Mouse (Mus musculus): ENCODE measurements around the gene Dr1. TPM values are rescaled to one million over a fixed set of nuclear protein-coding genes. Genes with fewer than 3 reads are reported as not detected.
"Not testable (repeated sequence)": the region's sequence is repeated elsewhere in the genome, so short reads cannot be mapped to it uniquely, and the experiment has no call there.

Gene Dr1
- 10 to 100 TPM; 23.8 to 24.2 TPM for total RNA-seq (2021)

DNA sequence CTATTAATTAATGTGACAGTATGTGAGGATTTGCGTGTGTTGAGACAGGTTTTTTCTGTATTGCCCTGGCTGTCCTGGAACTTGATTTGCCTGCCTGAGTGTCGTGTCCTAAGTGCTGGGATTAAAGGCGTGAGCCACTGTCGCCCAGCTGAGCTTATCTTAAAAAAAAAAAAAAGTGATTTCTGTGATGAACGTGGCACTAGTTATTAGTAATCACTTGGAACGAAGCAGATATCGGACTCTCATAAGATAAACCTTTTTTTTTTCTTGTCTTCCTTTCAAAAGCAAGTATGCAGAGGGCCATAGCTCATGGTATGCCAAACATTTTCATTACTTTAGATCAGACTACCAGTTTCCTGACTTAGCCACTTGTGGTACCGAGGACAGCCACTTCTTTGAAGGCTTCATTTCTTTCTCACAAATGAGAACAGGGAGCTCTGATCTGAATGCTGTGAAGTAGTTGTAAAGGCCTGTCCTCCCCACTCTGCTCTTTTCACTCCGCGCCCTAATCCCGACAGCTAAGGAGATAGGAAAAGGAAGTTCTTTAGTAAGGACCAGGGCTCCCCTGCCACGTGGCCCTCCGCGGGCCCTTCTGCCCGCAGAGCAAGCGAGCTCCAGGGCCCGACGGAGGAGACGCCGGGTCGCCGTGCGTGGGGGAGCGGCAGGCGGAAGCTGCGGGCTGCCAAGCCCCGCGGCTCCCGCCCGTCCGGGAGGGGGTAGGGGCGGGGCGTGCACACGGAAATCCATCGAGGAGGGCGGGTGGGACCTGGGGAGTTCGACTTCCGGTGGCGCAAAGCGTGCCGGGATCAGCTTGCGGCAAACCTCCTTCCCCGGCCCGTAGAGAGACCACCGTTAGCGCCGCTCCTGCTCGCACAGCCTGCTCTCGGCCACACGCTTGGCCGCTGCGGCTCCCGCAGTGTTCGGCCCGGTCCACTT, at the start of gene Dr1:
Dr1 (plus strand) TSS at position 771 of the 936 bp plus-strand sequence.
- intact Hi-C loops (cut with DNase I), result loop anchor here (1.0 kb wide), 1 partner anchor 44 kb away; the partner anchor contains the start of gene Pigg

GRCm38 (mm10) chr5:108224077-108224476, 44.6 kb upstream of the Dr1 start:
- no peak for DNase-seq
- intact Hi-C loops (cut with DNase I), result no loop called here

More for the DNA sequence above, at the start of gene Dr1:
- peak; percentile 89 to 90 for DNase-seq

DNA sequence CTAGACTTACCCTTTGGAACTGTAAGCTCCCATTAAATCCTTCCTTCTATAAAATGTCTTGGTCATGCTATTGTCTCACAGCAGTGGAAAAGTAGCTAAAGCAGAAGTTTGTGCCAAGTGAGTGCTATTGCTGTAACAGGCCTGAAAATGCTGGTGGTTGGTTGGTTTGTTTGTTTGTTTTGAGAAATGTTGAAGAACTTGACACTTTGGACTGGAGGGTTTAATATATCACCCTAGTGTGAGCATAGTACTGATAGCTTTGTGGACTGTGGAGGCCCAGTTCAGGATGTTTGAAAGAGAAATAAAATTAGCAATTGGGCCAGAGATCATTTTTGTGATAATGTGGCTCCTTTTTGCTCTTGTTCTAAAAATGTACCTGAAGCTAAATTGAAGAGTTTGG, 42.5 kb upstream of the Dr1 start:
- intact Hi-C loops (cut with DNase I), result no loop called here
- DNase-seq, result no peak

GRCm38 (mm10) chr5:108246314-108246765, 22.4 kb upstream of the Dr1 start:
- no peak for DNase-seq
- intact Hi-C loops (cut with DNase I), result no loop called here

DNA sequence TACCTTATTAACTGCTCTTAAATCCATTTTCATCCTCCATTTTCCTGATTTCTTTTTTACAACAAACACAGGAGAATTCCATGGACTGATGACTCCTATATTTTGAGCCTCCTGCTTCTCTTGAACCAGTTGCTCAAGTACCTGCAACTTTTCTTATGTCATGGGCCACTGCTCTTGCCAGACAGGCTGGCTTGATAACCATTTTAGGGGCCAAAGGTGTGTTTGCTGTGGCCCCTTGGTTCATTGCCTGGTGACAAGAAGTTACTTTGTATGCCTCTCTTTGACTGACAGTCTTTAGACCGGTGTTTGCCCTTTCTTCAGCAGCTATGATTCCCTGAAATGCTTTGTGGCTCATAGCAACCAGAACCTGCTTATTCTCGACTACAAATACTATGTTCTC, 18.7 kb upstream of the Dr1 start:
- DNase-seq, result no peak
- intact Hi-C loops (cut with DNase I), result no loop called here

- no peak for DNase-seq
- intact Hi-C loops (cut with DNase I), result no loop called here
These were observed 13.4 kb upstream of the Dr1 start for GRCm38 (mm10) chr5:108255259-108255658.

DNA sequence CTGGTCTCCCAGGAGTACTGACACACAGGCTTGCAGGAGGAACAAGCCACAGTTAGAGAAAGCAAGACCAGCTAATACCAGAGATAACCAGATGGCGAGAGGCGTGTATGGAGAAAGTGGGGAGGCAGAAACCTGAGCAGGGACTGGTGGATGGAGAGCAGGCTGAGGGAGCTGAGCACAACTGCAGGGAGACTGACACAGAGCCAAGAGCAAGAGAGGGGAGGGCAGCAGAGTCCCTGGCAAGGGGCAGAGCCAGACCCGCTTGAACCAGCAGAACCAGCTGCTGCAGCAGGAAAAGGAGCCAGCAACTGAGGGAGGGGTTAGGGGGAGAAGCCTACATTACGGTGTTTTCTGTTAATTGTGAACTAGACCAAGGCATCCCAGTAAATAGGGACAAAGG, 6.0 kb upstream of the Dr1 start:
- peak in 1 of 2 experiments; percentile 20 for DNase-seq
- intact Hi-C loops (cut with DNase I), result no loop called here

DNA sequence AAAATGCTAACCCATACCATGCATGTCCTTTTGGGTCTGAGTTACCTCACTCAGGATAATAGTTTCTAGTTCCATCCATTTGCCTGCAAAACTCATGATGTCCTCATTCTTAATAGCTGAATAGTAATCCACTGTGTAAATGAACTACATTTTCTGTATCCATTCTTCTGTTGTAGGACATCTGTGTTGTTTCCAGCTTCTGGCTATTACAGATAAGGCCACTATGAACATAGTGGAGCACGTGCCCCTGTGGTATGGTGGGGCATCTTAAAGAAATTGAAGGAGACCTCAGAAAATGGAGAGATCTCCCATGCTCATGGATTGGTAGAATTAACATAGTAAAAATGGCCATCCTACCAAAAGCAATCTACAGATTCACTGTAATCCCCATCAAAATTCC, 4.9 kb upstream of the Dr1 start:
- intact Hi-C loops (cut with DNase I); DNase-seq: not testable (repeated sequence)

DNA sequence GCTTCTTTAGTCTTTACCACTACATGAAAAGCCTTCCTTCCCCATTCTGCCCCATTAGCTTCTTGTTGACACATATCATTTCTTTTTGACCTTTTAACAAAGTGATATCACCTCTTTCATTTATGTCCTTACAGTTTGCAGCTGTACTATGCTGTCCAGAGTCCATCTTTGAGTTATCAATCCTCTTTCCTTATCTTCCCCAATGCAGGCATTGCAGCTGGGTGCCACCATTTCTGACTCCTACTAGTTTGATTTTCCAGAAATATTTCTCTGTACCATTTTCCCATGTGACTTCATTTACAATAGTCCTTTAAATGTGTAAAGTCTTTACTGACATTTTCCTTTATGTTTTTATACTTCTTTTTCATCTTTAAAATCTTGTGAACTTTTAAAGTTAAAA, 1.7 kb upstream of the Dr1 start:
- no peak for DNase-seq
- intact Hi-C loops (cut with DNase I), result no loop called here

DNA sequence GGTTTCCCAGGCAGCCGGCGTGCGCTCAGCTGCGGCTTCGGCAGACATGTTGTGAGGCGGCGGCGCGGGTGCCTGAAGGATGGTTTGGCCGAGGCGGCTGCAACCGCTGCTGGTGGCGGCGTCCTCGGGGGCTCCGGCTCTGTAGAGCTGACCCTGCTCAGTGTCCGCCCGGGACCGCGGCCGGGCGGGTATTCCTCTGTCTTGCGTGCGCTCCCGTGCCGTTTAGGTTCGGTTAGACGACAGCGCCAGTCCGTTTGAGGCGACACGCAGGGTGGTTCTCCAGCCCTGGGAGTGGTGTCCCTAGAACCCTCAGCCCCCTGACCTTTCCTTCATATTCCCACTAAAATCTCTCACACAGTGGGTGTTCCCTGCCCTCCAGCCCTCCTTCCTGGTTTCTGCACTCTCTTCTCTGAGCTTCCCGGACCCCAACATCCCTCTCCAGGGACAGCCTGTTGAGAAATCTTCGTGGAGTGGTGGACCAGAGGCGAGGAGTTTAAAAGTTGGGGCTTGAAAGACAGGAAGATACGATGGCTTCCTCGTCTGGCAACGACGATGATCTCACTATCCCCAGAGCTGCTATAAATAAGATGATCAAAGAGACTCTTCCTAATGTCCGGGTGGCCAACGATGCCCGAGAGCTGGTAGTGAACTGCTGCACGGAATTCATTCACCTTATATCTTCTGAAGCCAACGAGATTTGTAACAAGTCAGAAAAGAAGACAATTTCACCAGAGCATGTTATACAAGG, 540 bp downstream of the Dr1 start:
- peak in 1 of 2 experiments; percentile 27 for DNase-seq
- intact Hi-C loops (cut with DNase I), result no loop called here

GRCm38 (mm10) chr5:108269811-108270151, 1.1 kb downstream of the Dr1 start:
- intact Hi-C loops (cut with DNase I), result no loop called here
- DNase-seq, result no peak

- no peak for DNase-seq
- intact Hi-C loops (cut with DNase I), result no loop called here
These were observed 1.7 kb downstream of the Dr1 start for GRCm38 (mm10) chr5:108270415-108270814.

DNA sequence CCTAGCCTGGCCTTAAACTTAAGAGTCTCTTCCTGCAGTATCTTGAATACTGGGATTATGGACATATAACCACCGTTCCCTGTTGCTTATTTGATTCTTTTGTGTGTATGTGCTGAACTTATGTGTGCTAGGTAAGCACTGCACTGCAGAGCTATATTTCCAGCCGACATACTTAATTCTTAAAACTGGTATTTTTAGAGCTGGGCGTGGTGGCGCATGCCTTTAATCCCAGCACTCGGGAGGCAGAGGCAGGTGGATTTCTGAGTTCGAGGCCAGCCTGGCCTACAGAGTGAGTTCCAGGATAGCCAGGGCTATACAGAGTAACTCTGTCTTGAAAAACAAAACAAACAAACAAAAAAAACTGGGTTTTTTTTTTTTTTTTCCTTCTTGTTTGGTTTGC, 2.6 kb downstream of the Dr1 start:
- intact Hi-C loops (cut with DNase I); DNase-seq: not testable (repeated sequence)

GRCm38 (mm10) chr5:108286957-108287356, 18.3 kb downstream of the Dr1 start:
- DNase-seq, result no peak
- intact Hi-C loops (cut with DNase I), result no loop called here

- DNase-seq, result no peak
- intact Hi-C loops (cut with DNase I), result no loop called here
These were observed 32.9 kb downstream of the Dr1 start for GRCm38 (mm10) chr5:108301567-108301966.

GRCm38 (mm10) chr5:108312224-108313064, 43.7 kb downstream of the Dr1 start, which contains the start of gene Pigg:
Pigg (plus strand) TSS chr5:108312609.
- intact Hi-C loops (cut with DNase I), result loop anchor here (1.0 to 5.0 kb wide), 2 partner anchors 44 to 180 kb away; partner anchors contain the start of genes Ccdc18, Dr1 and Tmed5

GRCm38 (mm10) chr5:108313065-108313860, 44.6 kb downstream of the Dr1 start:
- peak in 1 of 2 experiments; percentile 2 for DNase-seq
- intact Hi-C loops (cut with DNase I), result loop anchor here (5.0 kb wide), 1 partner anchor 181 kb away; the partner anchor contains the start of genes Ccdc18 and Tmed5

More at GRCm38 (mm10) chr5:108312224-108313064, 43.7 kb downstream of the Dr1 start, which contains the start of gene Pigg:
- peak; percentile 94 to 97 for DNase-seq

Data from heart, postnatal 10 days (tissue).